ENCODE assay signal across 19 mouse cellular contexts in genomic region chr1:80676004-80676673, GRCm38 (mm10).
"Had no signal": no experiment of that assay in that cellular context is flagged by ENCODE, and none has a peak within 500 bp of the region (broad histone marks: within the 10 kb centered on the region; RNA-seq: fewer than 3 reads in every experiment).

No protein-coding gene starts in this region.

- H3K27me3 ChIP-seq: limb, embryonic 12.5 days; limb, embryonic 15.5 days; midbrain, embryonic 12.5 days; midbrain, embryonic 15.5 days; neural tube, embryonic 12.5 days; neural tube, embryonic 15.5 days had no signal

- H3K4me1 ChIP-seq: limb, embryonic 12.5 days; limb, embryonic 15.5 days; midbrain, embryonic 12.5 days; midbrain, embryonic 15.5 days; neural tube, embryonic 12.5 days; neural tube, embryonic 15.5 days had no signal

- H3K4me3 ChIP-seq: limb, embryonic 12.5 days; limb, embryonic 15.5 days; midbrain, embryonic 12.5 days; midbrain, embryonic 15.5 days; neural tube, embryonic 12.5 days; neural tube, embryonic 15.5 days had no signal

- H3K9ac ChIP-seq: limb, embryonic 12.5 days; limb, embryonic 15.5 days; liver, embryonic 14.5 days; liver, postnatal 0 days; lung, embryonic 14.5 days; midbrain, embryonic 12.5 days; midbrain, embryonic 15.5 days; neural tube, embryonic 12.5 days; neural tube, embryonic 15.5 days had no signal

- ATAC-seq: liver, postnatal 0 days; lung, postnatal 0 days; midbrain, embryonic 15.5 days had no signal

- H3K36me3 ChIP-seq: limb, embryonic 12.5 days; limb, embryonic 15.5 days; midbrain, embryonic 12.5 days; midbrain, embryonic 15.5 days; neural tube, embryonic 12.5 days; neural tube, embryonic 15.5 days had no signal

- H3K27ac ChIP-seq: limb, embryonic 12.5 days; limb, embryonic 15.5 days; liver, embryonic 14.5 days; macrophage; midbrain, embryonic 12.5 days; midbrain, embryonic 15.5 days; neural tube, embryonic 12.5 days; neural tube, embryonic 15.5 days had no signal

- H3K4me2 ChIP-seq: limb, embryonic 12.5 days; limb, embryonic 15.5 days; liver, embryonic 11.5 days; lung, embryonic 14.5 days; midbrain, embryonic 12.5 days; midbrain, embryonic 15.5 days; neural tube, embryonic 12.5 days; neural tube, embryonic 15.5 days had no signal

- DNase-seq: kidney, postnatal 14 days; kidney, postnatal 4 days; left cerebral cortex, postnatal 4 days; liver, postnatal 0 days; lung, embryonic 14.5 days; right cerebral cortex, adult 18-20 months; right cerebral cortex, postnatal 14 days; right cerebral cortex, postnatal 4 days; thymus, postnatal 4 days had no signal

- H3K9me3 ChIP-seq: limb, embryonic 12.5 days; limb, embryonic 15.5 days; midbrain, embryonic 12.5 days; midbrain, embryonic 15.5 days; neural tube, embryonic 12.5 days; neural tube, embryonic 15.5 days had no signal
